In the genomic region with DNA sequence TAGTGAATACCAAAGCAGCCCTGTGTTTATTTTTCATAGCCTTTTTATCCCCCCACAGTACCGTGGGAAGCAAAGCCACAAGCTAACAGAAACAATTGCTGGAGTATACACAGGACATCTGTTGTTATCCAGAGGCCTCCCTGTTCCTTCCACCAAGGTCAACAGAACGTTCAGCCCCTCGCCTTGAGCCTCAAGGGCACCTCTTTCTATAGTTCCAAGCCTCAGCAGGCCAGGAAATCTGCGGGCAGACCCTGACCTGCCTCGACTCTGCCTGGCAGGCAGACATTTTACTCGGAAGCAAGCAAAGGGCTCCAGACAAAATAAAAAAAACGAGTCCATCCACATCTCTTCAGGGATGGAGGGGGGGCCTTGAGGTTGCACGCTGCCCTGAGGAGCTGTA, we compare ENCODE assay signal across 18 mouse cellular contexts.
DNase-seq lines count a peak whose midpoint lies in the region; ATAC-seq lines count a peak whose summit lies in the region.
"Had no signal": no experiment of that assay in that cellular context is flagged by ENCODE, and none has a peak within 500 bp of the region (broad histone marks: within the 10 kb centered on the region; RNA-seq: fewer than 3 reads in every experiment).

No protein-coding gene starts in this region.

- H3K27me3 ChIP-seq in heart, embryonic 15.5 days, result 0 out of 2 replicates have a peak, but pooled peaks cover 2% of the 10 kb centered on the region
- H3K27me3 ChIP-seq: liver, embryonic 13.5 days had no signal

- H3K4me3 ChIP-seq in heart, embryonic 15.5 days, result no peak overlapping the region
- H3K4me3 ChIP-seq: limb, embryonic 10.5 days; liver, embryonic 13.5 days had no signal

- no peaks in the 10 kb centered on the region for H3K9me3 ChIP-seq in heart, embryonic 15.5 days (replicated peaks)
- H3K9me3 ChIP-seq: limb, embryonic 10.5 days had no signal

- no peak overlapping the region for H3K9ac ChIP-seq in heart, embryonic 15.5 days
- H3K9ac ChIP-seq: liver, embryonic 13.5 days had no signal

- 44% methylated on average over 8 of the region's 8 CpGs for WGBS in heart, embryonic 15.5 days

- H3K36me3 ChIP-seq in heart, embryonic 15.5 days, result no peaks in the 10 kb centered on the region
- H3K36me3 ChIP-seq: limb, embryonic 10.5 days; liver, embryonic 13.5 days had no signal

- H3K4me2 ChIP-seq in heart, embryonic 15.5 days, result no peak overlapping the region
- H3K4me2 ChIP-seq: liver, embryonic 13.5 days had no signal

- H3K4me1 ChIP-seq in heart, embryonic 15.5 days (replicated peaks), result no peaks in the 10 kb centered on the region
- H3K4me1 ChIP-seq: liver, embryonic 13.5 days had no signal

- DNase-seq in heart, postnatal 14 days, result no peak
- DNase-seq in ovary, postnatal 36 days (ENCODE audit: low spot score), result peak; percentile 74
- DNase-seq in ovary, postnatal 10 days (ENCODE audit: low spot score), result no peak
- peak; percentile 31 for DNase-seq in lung, postnatal 10 days
- DNase-seq in layer of hippocampus, postnatal 10 days (ENCODE audit: low spot score in 2 of 2), result no peak
- DNase-seq: cerebellum, postnatal 10 days; heart, adult 18-20 months; heart, postnatal 4 days; kidney, postnatal 14 days; layer of hippocampus, adult 9-11 months; liver, embryonic 13.5 days; right cerebral cortex, adult 18-20 months; spleen, adult 18-20 months; thymus, adult 2 months had no signal

- no peak for ATAC-seq in heart, embryonic 15.5 days (replicated peaks; ENCODE audit: insufficient number of reproducible peaks, insufficient read depth, low FRiP score, low read depth)
- no peak for ATAC-seq in monocyte, adult 5-6 weeks (replicated peaks; ENCODE audit: insufficient number of reproducible peaks, low FRiP score, low TSS enrichment, poor library complexity, severe bottlenecking)
- ATAC-seq: inflammation-experienced regulatory T-cells, adult 6 months had no signal

- peak overlapping the region; percentile 40; the same call in 1 of the 2 replicates for H3K27ac ChIP-seq in heart, embryonic 15.5 days
- H3K27ac ChIP-seq: limb, embryonic 10.5 days; liver, embryonic 13.5 days had no signal

- intact Hi-C loops in heart, postnatal 14 days (cut with DNase I), result no loop called here

Comparison
In these comparisons a context has a peak if more than half of its experiments do, and no peak if none do; other contexts are left out.
1. DNase-seq: peak in ovary, postnatal 36 days (single experiment) and lung, postnatal 10 days (single experiment); none in heart, postnatal 14 days (0 of 2), ovary, postnatal 10 days (single experiment) and layer of hippocampus, postnatal 10 days (0 of 2).